Mouse (Mus musculus) spleen, postnatal 10 days (tissue): ENCODE measurements around the gene Fcgrt.

ENCODE experiments used
- DNase-seq, 2 experiments: peaks; one replicate each; pipeline ENCODE4 v3.0.0; 2021 to 2022; ENCODE audit warnings: low spot score in 2 of 2

The Fcgrt gene

DNA sequence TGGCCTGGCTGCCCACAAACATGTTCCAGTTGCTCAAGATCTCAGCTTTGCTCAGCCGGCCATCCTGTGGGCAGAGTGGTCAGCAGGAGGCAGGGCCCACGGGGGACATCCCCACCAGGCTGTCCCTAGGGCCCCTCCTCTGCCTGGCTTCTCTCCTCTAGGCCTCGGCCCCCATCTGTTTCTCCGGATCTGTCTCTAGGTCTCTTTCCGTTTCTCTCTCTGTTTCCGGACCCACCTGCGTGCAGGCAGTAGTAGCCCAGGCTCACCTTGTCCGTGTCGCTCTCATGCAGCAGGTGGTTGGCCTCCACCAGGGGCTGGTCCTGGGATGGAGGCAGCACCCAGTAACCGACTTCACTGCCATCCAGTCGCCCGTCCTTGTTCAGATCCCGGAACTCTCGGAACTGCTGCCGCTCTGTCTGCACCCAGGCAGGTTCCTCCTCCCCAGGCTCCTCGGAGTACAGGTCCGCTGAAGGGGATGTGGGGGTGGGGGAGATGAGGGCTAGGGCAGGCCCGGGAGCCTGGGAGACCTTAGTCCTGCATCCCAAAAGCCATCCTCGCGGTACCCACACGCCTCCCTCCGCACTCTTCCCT, 20.3 kb downstream of the Fcgrt start:
- no peak for DNase-seq

DNA sequence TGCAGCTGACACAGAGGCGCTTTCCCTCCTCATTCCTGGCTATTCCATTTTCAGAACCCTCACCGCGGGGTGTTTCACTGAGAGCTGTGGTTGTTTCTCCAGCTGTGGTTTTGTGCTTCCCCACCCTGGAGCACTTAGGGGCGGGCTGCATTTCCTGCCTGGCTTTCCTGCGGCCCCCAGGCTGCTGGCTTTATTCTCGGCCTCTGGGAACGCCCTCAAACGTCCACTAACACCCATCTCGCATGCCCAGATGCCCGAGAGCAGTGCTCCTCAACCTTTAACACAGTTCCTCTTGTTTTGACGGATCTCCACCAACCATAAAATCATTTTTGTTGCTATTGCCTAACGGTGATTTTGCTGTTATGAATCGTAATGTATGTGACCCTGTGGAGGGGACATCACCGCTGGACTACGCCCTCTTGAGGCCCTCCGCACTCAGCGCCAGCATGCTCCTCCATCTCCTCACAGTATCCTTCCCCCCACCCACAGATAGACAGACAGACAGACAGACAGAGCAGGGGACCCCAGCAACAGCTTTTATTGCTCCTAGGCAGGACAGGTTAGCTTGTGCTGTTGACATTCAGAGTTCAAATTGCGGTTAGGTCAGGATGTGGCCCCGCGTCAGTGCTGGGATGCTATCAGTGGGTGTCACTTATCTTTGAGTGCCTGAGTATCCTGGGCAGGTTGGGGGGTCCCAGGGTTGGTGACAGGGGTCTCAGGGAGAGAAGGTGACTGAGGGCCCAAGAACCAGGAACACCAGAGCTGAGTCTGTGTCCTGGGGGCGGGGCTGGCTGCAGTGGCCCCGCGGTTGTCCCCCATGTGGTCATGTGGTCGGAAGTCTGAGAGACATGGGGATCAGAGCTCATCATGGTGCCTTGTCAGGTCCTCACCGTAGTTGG, 21.0 kb downstream of the Fcgrt start:
- peak; percentile 39 to 68 for DNase-seq

DNA sequence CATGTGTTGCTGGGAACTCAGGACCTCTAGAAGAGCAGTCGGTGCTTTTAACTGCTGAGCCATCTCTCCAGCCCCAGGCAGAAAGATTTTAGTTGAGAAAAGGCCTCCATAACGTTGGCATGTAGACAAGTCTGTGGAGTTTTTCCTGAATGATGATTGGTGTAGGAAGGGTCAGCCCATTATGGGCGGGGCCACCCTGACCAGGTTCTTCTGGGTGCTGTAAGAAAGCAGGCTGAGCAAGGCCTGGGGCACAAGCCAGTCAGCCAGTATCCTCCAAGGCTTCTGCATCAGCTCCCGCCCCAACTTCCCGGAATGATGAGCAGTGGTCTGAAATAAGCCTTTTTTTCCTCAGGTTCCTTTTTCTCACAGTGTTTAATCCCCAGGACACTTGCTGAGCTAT, 22.6 kb downstream of the Fcgrt start:
- DNase-seq: no peak

DNA sequence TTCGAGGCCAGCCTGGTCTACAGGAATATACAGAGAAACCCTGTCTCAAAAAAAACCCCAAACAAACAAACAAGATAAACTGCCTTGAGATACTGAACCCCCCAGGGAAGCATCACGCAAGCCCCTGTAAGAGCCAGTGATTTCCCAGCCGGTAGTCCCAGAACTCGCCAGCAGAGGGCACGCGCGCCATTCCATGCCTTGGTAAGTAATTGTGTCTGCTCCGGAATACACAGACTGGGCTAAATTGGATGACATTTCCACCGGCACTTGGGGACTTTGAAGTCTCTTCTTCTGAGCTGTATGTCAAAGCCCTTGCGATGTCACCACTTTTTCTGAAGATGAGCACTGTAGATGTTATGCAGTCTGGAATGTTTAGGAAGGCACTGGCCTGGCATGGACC, 23.8 kb downstream of the Fcgrt start:
- peak; percentile 91 for DNase-seq

DNA sequence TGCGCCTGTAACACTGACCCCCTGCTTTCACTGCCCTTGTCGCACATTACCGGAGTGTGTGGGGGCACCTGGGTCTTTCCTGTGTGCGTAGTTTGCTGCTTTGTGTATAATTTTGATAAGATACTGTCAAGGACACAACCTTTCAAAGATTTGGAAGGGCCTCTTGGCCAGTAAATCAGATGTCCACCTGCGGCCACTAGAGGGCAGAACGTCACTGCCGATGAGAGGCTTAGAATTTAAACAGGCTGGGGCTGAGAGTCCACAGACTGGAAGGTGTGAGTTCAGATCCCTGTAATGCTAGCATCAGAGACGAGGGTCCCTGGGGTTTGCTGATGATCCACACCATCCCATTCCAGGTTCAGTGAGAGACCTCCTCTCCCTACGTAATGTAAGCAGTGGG, 25.1 kb downstream of the Fcgrt start:
- peak; percentile 65 to 85 for DNase-seq

DNA sequence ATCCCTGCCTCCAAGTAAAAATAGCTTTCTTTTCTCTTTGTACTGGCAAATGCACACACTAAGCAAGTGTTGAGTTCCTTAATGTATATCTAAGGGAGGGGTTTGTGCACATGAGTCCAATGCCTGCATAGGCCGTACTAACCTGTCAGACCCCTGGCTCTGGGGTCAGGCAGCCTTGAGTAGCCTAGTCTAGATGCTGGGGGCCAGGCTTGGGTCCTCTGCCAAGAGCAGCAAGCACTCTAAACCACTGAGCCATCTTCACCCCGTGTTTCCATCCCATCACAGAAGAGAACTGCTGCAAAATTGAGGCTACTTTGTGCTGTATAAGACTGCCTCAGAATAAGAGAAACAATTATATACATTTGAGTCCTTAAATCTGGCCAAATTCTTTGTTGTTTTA, 25.8 kb downstream of the Fcgrt start:
- DNase-seq: no peak

DNA sequence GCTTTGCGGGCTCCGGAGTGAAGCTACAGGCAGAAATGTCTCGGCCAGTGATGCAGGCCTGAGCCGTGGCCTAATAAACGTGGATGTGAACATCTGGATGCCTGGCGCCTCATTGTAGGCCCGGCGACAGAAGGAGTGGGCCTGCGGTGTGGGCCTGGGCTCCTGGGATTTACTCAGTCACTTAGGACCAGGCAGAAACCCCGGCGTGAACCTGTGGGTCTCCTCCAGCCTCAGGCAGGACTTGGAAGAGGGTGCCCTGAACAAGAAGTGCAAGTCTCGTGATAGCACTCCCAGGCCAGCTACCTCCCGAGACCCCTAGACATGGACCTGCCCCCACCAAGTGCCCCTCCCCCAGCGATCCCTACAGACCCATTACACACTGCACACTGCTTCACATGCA, 26.3 kb downstream of the Fcgrt start:
- no peak for DNase-seq

DNA sequence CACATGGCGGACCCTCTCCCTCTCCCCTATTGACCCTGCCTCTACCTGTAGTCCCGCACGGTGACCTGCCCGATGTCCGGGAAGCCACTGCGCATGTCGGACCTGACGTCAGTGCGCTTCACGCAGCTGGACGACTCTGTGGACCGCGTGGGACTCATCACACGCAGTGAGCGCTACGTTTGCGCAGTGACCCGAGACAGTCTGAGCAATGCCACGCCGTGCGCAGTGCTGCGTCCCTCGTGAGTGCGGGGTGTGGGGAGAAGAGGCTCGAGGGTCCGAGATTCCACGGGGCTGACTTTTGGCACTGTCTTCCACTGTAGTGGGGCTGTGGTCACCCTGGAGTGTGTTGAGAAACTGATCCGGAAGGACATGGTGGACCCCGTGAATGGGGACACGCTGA, 27.1 kb downstream of the Fcgrt start:
- DNase-seq: no peak

DNA sequence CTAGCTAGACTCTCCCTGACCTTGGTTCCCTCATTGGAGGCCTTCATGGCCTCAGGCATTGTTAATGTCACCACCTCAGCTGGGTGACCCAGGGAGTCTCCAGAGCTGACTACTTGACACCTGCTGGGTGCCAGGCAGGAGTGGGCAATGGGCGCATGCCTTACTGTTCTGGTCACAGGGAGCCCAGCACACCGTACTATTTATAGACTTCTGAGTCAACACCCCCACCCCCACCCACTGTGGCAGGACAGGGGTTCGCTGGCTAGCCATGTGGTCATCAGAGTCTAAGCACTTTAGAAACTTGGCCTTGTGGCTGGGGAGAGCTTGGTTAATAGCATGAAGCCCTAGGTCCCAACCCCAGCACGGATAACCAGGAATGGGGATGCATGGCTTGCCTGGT, 28.2 kb downstream of the Fcgrt start:
- no peak for DNase-seq

DNA sequence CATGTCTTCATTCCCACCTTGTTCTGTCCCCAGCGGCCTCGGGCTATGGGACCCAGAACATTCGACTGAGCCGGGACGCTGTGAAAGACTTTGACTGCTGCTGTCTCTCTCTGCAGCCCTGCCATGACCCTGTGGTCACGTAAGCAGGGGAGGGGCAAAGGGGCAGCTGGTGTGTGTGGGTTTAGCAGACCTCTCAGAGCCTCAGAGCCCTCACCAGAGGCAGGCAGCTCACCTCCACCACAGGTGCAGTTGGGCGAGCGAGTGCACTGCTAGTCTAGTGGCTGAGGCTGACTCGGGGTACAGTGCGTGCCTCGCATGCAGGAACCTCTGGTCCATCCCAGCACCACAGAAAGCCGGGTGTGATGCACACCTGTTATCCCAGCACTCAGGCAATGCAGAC, 29.7 kb downstream of the Fcgrt start:
- DNase-seq: no peak

DNA sequence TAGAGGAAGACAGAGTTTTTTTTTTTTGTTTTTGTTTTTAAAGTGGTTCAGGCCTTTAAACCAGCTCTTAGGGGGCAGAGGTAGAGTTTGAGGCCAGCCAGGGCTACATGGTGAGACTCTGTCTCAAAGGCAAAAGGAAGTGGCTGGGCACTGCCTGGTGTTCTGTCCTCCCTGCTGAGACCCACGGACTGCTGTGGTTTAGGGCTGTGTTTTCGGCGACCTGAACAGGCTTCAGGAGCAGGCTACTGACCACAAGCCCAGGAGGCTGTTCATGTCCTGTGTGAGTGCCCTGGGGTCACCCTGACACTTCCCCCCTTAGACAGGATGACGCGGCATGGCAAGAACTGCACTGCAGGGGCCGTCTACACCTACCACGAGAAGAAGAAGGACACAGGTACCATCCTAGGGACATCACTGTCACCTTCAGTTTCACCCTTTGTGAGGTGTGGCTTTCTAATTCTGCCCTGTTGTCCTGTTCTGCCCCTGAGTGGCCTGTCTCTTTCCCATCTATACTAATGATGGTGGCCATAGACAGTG, 30.4 kb downstream of the Fcgrt start:
- no peak for DNase-seq

DNA sequence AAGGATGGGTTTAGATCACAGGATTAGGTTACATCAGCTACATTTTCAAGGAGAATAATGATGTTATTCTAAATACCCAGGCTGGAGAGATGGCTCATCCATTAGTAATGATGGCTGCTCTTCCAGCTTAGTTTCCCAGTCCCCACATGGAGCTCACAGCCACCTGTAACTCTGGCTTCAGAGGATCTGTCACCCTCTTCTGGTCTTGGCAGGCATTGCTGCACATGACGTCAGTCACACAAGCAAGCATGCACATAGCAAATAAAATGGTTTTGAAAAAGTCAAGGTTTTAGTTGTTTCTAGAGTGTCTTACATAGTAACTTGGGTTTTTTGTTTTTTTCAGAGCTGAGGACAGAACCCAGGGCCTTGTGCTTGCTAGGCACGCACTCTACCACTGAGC, 31.4 kb downstream of the Fcgrt start:
- DNase-seq: no peak

DNA sequence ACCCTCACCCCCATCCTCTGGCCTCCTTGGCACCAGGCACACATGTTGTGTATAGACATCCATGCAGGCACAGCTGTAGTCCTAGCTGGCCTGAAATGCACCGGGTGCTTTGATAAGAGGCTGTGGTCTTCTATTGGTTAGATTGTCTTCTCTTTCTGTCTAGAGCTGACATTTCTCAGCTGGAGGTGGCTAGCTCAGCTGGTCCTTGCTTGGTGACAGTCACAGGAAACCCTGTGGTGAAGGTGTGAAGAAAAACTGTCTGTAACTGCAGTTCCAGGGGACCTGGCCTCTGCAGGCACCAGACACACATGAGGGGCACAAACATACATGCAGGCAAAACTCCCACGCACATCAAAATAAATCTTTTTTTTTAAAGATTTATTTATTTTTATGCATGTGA, 34.0 kb downstream of the Fcgrt start:
- no peak for DNase-seq

DNA sequence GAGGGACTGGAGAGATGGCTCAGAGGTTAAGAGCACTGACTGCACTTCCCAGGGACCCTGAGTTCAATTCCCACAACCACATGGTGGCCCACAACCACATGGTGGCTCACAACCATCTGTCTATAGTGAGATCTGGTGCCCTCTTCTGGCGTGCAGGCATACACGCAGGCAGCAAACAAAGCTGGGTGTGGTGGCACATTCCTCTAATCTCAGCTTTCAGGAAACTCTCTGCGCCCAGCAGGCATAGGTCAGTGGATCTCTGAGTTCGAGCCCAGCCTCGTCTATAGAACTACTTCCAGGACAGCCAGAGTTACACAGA, 35.7 kb downstream of the Fcgrt start:
- DNase-seq: peak in 1 of 2 experiments; percentile 68

DNA sequence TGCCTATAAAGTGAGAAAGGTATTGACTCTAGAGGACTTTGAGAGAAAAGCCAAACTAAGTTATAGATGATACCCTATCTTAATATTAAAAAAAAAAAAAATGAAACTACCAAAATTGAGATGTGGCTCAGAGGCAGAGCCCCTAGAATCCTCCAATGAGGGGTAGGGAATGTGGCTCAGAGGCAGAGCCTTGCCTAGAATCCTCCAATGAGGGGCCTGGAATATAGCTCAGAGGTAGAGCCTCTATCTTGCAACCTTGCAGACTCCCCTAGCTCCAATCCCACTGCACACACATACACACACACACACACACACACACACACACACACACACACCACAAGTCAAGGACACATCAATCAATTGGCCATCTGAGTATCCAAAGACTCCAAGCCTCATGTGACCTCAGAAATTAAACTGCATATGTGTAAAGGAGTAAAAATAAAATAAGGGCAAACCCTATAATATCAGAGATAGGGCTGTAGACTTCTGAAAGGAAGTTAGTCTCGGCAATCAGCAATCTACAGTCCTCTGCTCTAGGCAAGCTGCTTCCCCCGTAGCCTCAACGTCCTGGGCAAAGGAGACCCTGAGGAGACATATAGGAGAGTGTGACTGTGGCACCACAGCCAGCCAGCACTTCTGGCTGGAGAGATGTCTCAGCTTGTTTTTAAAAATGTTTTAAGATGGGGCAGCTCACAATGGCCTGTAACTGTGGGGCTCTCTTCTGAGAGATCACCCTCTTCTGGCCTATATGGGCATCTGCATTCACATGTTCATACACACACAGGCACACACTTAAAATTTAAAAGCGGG, 36.3 kb downstream of the Fcgrt start:
- DNase-seq: no peak

DNA sequence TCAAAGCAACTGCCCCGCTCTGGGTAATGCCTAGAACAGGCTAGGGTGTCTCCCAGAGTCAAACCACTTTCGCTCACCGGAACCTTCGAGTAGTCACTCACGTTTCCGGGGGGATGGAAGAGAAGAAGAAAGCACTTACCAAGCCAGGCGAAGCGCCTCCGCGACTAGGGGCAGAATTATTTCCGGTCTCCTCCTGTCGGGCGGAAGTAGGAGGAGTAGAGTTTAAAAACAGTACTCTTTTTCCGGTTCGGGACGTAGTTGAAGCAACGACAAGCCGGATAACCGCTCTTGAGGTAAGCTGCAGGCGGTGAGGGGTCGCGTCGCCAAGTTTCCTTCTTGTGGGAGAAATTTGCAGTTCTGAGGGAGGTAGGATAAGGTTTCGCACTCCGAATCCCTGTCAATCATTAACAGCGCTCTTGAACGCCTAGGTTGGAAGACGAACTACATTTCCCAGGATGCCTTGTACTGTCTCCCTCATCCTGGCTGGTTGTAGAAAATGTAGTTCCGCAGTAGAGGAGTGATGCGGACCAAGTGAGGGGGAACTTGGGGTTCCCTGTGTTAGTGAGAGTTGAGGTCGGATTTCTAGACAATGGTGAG, 41.3 kb downstream of the Fcgrt start, which contains the start of the genes Nosip and Prrg2:
TSS of gene Nosip (plus strand) at position 191 of the 597 bp plus-strand sequence.
TSS of gene Prrg2 (minus strand) at position 439 of the 597 bp plus-strand sequence.
- DNase-seq: peak; percentile 95 to 96

DNA sequence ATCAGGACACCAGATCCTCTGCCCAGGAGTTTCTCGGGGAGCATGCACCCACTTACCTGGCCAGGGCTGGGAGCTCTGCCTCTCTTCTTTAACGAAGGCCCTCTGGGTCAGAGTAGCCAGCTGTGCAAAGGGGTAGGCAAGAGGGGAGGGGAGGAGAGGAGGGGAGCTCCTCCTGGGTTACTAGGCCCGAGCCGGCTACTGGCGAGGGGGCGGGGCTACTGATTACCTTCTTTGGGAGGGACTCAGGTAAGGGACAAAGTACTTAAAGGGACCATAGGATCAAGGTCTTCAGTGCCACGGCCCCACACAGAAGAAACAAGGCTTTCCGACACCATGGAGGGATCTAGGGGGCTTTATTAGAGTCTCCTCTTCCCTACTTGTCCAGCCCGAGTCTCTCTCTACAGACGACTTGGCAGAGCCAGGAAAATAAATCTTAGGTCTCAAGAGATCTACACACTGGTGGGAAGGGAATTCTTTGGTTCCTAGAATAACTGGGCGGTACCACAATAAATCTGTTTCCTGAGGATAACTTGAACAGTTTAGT, 42.0 kb downstream of the Fcgrt start:
- peak; percentile 34 to 49 for DNase-seq

DNA sequence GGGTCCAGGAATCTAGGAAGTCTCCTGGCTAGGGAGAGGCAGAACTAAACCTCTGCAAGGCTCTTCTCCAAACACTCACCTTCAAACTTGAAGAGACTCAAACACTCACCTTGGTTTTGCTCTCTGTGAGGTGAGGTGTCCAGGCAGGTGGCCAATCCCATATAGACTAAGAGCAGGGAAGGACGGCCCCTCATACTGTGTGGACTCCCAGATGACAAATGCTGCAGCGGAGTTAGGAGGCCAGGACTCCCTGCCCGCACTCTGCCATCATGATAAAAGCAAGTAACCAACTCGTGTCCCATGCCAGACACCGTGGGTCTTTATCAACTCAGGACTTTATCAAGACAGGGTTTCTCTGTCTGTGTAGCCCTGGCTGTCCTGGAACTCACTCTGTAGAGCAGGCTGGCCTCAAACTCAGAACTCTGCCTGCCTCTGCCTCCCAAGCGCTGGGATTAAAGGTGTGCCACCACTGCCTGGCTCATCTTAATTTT, 43.0 kb downstream of the Fcgrt start:
- DNase-seq: no peak

DNA sequence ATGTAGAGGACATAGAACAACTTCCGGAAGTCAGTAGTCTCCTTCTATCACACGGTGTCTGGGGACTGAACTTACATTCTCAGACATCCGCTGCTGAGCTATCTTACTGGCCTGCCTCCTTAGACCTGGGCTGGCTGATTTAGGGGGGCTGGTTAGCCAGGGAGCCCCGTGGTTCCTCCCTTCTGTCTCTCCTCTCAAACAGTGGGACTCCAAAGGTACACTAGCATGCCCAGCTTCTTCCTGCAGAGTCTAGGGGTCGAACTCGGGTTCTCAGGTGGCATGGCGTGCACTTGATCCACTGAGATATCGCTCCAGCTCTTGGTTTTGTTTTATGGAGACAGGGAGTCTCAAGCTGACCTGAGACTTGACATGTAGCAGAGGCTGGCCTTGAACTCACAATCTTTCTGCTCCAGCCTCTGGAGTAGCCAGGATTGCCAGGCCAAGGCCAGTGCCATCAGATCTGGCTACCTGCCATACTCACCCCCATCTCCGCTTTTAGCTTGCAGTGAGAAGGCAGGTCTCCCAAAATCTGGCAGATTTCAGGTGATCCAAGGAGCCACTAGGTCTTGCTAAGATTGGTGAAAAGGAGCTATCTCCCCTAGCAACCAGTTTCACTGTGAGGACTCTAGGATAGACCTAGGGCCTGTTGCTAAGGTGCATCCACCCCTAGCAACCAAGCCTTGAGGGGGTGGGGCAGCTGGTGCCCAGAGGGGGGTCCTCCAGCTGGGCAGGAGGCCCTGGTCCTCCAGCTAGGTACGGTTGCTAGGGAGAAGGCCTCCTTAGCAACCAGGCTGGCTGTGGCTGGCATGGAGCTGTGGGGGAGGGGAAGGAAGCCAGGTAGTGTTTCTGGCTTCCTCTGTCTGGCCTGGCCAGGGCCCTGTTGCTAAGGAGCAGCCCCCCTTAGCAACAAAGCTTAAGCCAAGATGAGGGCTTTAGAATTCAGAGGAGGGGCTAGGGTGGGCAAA, 44.8 kb downstream of the Fcgrt start:
- no peak for DNase-seq

DNA sequence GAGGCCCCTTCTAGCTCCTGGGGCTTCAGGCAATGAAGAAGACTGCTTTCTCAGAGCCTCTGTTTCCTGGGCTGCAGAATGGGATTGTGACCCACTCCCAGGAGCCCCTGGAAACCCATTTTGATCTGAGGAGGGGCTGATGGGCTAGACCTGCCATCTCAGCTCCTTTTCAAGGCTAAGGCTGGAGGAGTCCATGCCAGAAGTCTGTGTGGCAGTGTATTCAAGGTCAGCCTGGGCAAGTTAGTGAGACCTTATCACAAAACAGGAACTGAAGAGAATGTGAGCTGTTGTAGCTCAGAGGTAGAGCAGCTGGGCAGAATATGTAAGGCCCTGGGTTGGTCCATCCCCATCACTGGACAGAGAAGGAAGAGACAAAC, 46.7 kb downstream of the Fcgrt start:
- DNase-seq: no peak
